Mouse (Mus musculus) A20 (cell line): ENCODE measurements at regions not wholly inside any gene's neighbourhood (a gene's known extent, or its start where the extent isn't known, plus 50 kb on each side); places are given as distances from the start of the nearest gene placed in this dataset.

ENCODE experiments used
- DNase-seq: peaks from one replicate; pipeline ENCODE4 v3.0.0-alpha.2; 2011; ENCODE audit warnings: low read depth, low spot score

DNA sequence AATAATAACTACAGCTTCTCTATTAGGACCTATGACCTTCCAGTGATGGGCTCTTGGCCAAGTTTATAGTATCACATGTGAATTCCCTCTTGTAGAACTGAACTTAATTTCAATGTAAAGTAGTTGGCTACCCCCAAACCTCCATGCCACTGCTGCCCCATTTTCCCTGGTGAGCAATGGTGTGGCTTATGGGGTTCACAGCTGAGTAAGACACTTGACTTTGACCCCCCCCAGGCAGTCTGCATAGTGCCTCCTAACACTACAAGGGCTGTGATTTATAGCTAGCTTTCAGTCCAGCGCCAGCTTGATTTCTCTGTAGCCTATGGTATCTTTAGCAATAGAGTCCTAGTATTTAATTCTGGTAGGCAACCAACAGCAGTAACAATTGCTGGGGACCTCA, 113.1 kb downstream of the Mis18a start:
- DNase-seq, result no peak

DNA sequence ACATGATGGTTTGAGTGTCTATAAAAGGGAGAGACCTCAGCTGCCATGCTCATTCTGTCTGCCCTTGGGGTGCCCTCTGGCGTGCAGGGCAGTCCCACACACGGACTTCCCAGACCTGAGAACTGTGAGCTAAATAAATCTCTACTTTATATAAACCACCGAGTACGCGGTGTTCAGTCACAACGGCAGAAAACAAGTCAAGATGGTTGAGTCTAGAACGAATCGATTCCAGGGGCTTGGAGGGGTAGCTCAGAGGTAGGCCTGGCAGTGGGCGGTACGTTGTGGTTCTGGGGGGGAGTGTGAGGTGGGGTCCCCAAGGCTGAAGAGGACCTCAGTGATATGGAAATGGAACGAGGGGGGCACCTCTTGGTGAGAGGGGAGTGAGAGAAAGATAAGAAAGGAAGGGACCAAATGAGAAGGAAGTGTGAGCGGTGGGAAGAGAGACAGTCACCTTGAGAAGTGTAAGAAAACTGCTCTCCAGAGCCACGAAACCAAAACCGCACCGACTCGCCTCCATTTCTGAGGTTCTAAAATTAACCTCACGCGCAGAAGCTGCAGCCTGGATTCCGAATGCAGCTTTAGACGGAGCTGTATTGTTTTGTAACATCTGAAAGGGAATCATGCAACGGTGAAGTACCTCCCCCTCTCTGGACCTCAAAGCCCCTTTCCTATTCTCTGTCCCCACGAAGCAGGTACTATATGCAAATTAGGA, 117.0 kb downstream of the Mis18a start:
- no peak for DNase-seq

- DNase-seq, result no peak
Observed at GRCm38 (mm10) chr16:90599329-90599870, 127.8 kb downstream of the Mis18a start.

DNA sequence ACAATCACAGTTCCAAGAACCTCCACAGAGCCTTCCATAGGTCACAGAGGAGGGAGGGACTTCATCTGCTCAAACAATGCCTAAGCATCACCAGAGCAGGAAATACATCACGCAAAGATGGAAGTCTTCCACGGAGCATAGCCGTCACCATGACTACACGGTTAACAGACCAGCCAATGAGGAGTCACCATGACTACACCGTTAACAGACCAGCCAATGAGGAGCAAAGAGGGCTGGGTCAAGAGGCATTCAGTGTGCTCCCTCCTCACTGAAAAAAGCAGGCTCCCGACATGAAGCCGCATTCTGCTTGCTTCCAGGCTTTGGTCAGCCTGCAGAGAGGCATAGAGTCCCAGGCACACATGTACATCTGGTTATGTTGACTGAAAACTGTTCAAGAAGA, 128.5 kb downstream of the Mis18a start:
- no peak for DNase-seq

DNA sequence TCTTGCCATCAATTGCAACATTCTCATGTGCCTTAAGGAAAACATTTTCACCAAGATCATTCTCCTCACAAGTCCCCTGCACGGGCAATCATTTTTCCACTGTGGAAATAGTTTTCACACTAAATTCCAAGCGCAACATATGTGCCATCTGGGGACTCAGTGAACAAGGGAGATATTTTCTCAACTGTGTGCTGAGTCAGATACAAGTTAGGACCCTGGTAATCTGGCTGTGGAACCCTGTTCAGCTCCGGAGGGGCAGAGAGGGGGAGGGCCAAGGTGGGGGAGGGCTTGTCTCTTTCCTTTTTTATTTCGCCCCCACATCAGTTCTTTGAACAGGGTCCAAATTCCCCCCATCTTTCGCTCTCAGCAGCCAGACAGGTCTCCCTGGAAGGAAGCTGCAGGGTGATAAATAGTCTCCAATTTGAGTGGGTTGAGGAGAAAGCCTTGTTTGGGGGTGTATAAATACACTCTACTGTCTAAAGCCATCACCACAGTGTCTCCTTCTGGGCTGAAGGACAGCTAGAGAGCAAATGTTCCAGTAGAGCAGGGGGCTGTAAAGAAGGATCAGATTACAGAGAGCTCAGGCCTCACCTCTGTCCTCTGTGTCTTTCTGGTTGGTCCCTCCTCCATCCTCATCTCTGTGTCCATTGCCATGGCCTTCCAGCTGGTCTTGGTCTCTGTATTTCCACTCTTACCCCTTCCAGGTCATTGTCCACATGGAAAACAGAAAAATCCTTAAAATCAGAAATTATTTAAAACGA, 134.3 kb downstream of the Mis18a start:
- no peak for DNase-seq

GRCm38 (mm10) chr16:90585171-90585570, 142.0 kb downstream of the Mis18a start:
- DNase-seq, result no peak

GRCm38 (mm10) chr16:90580411-90580810, 146.8 kb downstream of the Mis18a start:
- no peak for DNase-seq

GRCm38 (mm10) chr16:90571107-90571506, 156.1 kb downstream of the Mis18a start:
- no peak for DNase-seq

DNA sequence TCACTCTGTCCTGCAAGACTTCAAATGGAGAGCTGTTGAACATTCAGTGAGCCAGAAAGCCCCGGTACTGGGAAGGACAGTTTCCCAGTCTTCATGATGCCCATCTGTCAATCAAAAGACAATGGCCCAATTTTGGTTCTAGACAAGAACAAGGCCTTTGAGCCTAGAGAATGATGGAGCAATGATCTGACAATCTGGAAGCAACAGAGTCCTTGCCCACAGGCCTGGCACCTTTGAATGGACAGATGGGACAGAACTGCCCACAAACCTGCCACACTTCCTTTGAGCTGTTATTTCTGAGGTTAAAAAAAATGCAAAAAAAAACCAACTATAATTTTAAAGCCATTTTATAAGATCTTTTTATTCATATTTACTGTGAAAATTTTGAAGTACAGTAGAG, 157.4 kb downstream of the Mis18a start:
- no peak for DNase-seq

DNA sequence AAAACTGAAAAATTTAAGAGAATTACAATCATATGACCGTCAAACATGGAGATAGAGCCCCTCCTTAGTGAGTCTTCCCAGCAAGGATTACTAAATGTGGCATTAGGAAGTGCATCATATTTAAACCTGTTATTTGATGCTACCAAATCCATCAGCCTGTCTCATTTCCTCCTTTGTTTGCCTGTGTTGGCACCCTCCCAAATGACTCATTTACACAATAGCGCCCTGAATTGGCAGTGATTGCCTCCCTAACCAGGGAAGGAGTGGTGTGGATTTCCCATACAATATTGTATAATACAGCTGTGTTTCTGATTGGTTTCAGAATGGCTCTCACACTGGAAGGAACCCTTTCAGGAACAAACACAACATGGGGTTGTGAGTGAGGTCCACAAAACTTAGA, 162.0 kb downstream of the Mis18a start:
- no peak for DNase-seq

GRCm38 (mm10) chr16:90553120-90553519, 167.3 kb downstream of the Hunk start:
- DNase-seq, result no peak

DNA sequence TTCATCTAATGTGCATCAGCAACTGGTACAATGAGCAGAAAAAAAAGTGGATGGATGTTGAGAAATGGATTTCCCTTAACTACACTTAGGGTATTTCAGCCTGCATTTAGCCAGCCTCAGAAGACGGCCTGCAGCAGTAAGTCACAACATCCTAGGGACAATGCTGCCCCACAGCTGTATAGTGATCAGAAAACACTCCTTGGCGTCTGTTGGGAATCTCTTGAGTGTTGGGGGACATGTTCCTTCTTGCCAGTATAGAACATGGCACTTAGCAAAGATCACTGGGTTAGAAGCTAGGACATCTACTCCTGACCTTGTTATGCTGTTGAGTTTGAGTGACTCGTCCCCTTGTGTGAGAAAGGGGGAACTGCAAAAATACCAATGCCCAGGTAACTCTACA, 165.2 kb downstream of the Hunk start:
- DNase-seq, result no peak

DNA sequence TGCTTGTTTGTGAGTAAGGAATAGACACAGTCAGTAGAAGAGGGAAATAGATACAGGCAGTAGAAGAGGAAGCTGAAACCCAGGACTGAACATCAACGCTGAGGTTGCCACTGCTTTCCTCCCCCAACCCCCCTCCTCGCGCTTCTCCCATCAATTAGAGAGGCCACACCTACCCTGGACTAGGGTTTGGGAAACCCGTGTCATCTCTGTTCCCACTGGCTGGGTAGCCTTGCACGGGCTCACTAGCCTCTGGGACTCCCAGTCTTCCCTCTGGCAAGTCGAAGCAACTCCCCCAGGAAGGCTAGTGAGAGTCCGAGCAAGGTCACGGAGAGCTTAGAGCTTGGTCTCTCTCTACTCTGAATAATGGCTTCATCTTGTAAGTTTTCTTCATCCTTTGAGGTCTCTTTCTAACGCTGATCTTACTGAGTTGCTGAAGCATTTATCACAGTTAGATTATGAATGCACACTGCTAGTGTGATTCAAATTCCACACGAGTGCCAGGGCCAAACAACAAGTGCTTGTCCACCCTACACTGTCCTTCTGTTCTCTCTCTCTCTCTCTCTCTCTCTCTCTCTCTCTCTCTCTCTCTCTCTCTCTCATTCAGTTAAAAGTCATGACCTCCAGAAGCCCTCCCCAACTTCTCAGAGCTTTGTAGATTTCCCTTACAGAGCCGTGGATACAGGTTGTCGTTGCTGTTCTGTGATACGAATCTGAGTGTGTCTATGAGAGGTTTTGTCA, 164.4 kb downstream of the Hunk start:
- DNase-seq, result no peak
